Mouse (Mus musculus) forebrain, postnatal 0 days (tissue): Measurements from ENCODE around the gene Kif18a. TPM values are rescaled to one million over a fixed set of nuclear protein-coding genes. Genes with fewer than 3 reads are reported as not detected.

ENCODE experiments used
- ATAC-seq: fragments of 200-750 bp; cut with Nextera tagmentation; 2 replicates; pipeline ENCODE4 v1.8.0; 2017; ENCODE audit warnings: mild to moderate bottlenecking, moderate library complexity
- DNase-seq: peaks from one replicate; pipeline ENCODE4 v3.0.0-alpha.2; 2015
- H3K27ac ChIP-seq: fragments of 300-500 bp; sonication (generic); 2 replicates; pipeline ENCODE4 v1.5.1; 2014; ENCODE audit warnings: low read depth, mild to moderate bottlenecking, antibody characterized with exemption, low read length, moderate library complexity, mixed read lengths
- H3K27me3 ChIP-seq: fragments of 300-500 bp; sonication (generic); 2 replicates; pipeline ENCODE4 v1.6.1; 2014; ENCODE audit warnings: mild to moderate bottlenecking, low read length, mixed read lengths; ENCODE audit not compliant: insufficient read depth
- H3K36me3 ChIP-seq: fragments of 300-500 bp; sonication (generic); 2 replicates; pipeline ENCODE4 v1.6.1; 2014; ENCODE audit warnings: mild to moderate bottlenecking, moderate library complexity; ENCODE audit not compliant: insufficient read depth
- H3K4me1 ChIP-seq: fragments of 300-500 bp; sonication (generic); 2 replicates; pipeline ENCODE4 v1.6.1; 2014; ENCODE audit warnings: antibody characterized with exemption; ENCODE audit not compliant: insufficient read depth
- H3K4me2 ChIP-seq: fragments of 300-500 bp; sonication (generic); 2 replicates; pipeline ENCODE4 v1.6.1; 2014; ENCODE audit warnings: low read depth, mild to moderate bottlenecking, moderate library complexity
- H3K4me3 ChIP-seq: fragments of 300-500 bp; sonication (generic); 2 replicates; pipeline ENCODE4 v1.5.1; 2014; ENCODE audit warnings: low read depth, low read length, mixed read lengths
- H3K9ac ChIP-seq: fragments of 300-500 bp; sonication (generic); 2 replicates; pipeline ENCODE4 v1.6.1; 2014; ENCODE audit warnings: mild to moderate bottlenecking
- H3K9me3 ChIP-seq: fragments of 300-500 bp; sonication (generic); 2 replicates; pipeline ENCODE4 v1.6.1; 2016; ENCODE audit warnings: low read length
- CTCF ChIP-seq: sonication (generic); IDR thresholded peaks from 2 replicates; pipeline ENCODE4 v1.5.1; 2016; ENCODE audit warnings: antibody characterized with exemption, control low read depth, low read depth
- WGBS: fragments of 180-500 bp; shearing (Covaris S2); extraction: QIAGEN DNeasy Blood & Tissue Kit; methylation state at CpG from one replicate; pipeline ENCODE4 v1.1.7; 2014; 5-methylcytosine and 5-hydroxymethylcytosine counted together
- polyA plus RNA-seq: library from polyadenylated mRNA; unstranded; fragments of >200 nt; fragmentation: Nextera tagmentation; extraction: Ambion mirVana; gene quantifications from 2 replicates; pipeline ENCODE4 v1.2.1, GENCODE M21; 2015
- total RNA-seq: library from RNA; depleted of rRNA; stranded (reverse); fragments of >200 nt; gene quantifications from 2 replicates; pipeline ENCODE4 v1.2.3, GENCODE M21; 2014; rRNA removed

The Kif18a gene
- total and polyA plus RNA-seq, 2 experiments from 2014 or later: 3.0 to 4.6 TPM

DNA sequence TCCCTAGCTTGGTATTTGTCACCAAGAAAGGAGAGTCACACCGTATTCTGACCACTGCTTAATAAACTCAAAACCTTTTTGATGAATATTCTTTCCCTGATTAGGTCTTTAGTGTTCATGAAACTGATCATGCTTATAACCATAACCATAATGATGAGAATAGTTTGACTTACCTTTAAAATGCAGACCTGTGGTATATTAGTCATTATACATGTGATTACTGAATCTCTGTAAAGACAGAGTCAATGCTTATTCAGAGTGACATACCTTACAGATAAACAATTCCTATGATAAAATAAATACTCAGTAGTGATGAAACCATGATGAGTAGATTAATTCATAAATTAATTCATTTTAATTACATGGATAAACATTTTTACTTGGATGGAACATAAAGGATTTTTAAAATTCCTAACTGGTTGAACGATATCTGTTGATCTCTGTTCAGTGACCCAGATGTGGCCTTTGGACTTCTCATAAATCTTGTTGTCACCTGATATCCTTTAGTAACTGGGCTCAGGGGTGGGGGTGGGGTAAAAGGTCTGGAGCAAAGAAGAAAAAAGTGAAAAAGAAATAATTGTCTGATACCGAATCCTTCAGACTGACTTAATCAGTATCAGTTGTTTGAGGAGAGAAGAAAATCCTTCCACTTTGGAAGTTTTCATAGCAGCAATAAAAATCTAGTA lies 78.1 kb downstream of the Kif18a start:
- no peaks in the 10 kb centered on the region for H3K27me3 ChIP-seq
- TF ChIP-seq CTCF: no peak
- 82% methylated on average over 3 of the region's 3 CpGs for WGBS
- H3K9me3 ChIP-seq: no peaks in the 10 kb centered on the region
- no peak for DNase-seq
- H3K4me2 ChIP-seq: no peak overlapping the region
- H3K27ac ChIP-seq: no peak overlapping the region
- H3K36me3 ChIP-seq: no peaks in the 10 kb centered on the region
- no peak overlapping the region for H3K4me3 ChIP-seq
- no peak overlapping the region for H3K9ac ChIP-seq
- H3K4me1 ChIP-seq: no peaks in the 10 kb centered on the region
- no peak for ATAC-seq

DNA sequence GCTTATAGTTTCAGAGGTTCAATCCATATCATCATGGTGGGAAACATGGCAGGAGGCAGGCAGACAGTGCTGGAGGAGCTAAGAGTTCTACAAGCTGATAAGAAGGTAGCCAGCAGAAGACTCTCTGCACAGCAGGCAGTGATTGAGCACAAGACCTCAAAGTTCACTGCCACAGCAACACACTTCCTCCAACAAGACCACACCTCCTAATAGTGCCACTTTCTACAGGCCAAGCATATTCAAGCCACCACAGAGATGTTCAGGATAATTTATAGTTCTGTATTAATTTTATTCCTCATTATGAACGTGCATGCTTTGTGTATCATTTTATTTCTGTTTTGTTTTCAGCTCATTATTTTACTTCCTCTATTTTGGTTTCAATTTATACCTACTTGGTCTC lies 85.4 kb downstream of the Kif18a start:
- Histone ChIP-seq H3K4me1 (no peaks in the 10 kb centered on the region), H3K27me3 (no peaks in the 10 kb centered on the region), H3K36me3 (no peaks in the 10 kb centered on the region), H3K4me2 (no peak overlapping the region), H3K27ac (no peak overlapping the region), H3K9me3 (no peaks in the 10 kb centered on the region), H3K9ac (no peak overlapping the region), H3K4me3 (no peak overlapping the region)
- DNase-seq: no peak
- ATAC-seq: no peak
- TF ChIP-seq CTCF: no peak
- WGBS: 85% methylated on average over 1 of the region's 1 CpGs

DNA sequence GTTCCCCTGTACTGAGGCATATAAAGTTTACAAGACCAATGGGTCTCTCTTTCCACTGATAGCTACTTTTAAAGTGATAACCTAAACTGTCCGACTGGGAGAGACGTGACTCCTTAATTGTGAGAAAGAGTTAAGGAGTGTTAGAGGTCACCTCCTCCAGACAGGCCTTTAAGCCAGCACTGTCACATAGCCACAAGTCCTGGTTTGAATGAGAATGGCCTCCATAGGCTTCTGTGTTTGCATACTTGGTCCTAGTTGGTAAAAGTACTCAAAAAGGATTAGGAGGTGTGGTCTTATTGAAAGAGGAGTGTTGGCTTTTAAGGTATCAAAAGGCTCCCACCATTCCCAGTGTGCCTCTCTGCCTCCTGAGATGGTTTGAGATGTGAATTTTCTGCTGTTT lies 94.3 kb downstream of the Kif18a start:
- ATAC-seq (no peak), DNase-seq (no peak)
- Histone ChIP-seq H3K4me1 (no peaks in the 10 kb centered on the region), H3K27ac (no peak overlapping the region), H3K4me3 (no peak overlapping the region), H3K9me3 (no peaks in the 10 kb centered on the region), H3K9ac (no peak overlapping the region), H3K27me3 (no peaks in the 10 kb centered on the region), H3K36me3 (no peaks in the 10 kb centered on the region), H3K4me2 (no peak overlapping the region)
- WGBS: 33% methylated on average over 2 of the region's 2 CpGs
- TF ChIP-seq CTCF: no peak

DNA sequence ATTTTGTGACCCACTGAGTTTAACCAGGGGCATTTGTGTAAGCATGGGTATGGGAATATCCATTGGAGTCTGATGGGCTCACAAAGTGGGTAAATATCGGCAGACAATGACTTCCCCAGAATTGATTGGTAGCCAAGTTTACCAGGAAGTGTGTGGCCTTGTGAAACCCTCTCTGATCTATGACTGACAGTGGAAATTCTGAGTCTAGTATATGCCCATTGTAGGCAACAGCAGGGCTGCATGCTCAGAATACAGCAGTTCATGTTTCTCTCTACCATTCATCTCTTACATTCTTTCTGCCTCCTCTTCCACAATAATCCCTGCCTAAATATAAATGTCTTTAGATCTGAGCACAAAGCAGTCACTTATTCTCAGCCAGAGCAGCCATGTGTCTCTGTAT lies 103.5 kb downstream of the Kif18a start:
- Histone ChIP-seq H3K36me3 (no peaks in the 10 kb centered on the region), H3K4me2 (no peak overlapping the region), H3K4me1 (no peaks in the 10 kb centered on the region), H3K27me3 (no peaks in the 10 kb centered on the region), H3K4me3 (no peak overlapping the region), H3K9ac (no peak overlapping the region), H3K27ac (no peak overlapping the region), H3K9me3 (no peaks in the 10 kb centered on the region)
- 48% methylated on average over 1 of the region's 1 CpGs for WGBS
- no peak for TF ChIP-seq CTCF
- DNase-seq (no peak), ATAC-seq (no peak)

DNA sequence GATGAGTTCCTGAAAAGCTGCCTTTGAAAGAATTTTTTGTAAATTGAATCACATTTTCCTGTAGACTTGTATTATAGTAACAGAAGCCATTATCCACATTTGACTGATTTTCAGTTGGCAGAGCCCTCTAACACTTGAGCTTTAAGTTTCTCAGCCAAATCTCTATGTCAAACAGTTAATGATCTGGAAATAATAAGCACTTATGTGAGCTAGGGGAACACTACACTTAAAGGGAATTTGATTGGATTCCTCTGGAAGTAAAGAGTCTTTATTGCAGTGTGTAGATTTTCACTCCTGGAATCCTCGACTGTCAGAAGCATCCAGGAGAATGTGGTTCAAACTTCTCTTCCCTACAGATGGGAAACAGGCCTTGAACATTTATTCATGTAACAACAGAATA lies 105.7 kb downstream of the Kif18a start:
- DNase-seq (no peak), ATAC-seq (no peak; the same call in 1 of the 2 replicates)
- no peaks in the 10 kb centered on the region for H3K27me3 ChIP-seq
- H3K4me2 ChIP-seq: no peak overlapping the region
- no peak overlapping the region for H3K9ac ChIP-seq
- no peak overlapping the region for H3K27ac ChIP-seq
- WGBS: 21% methylated on average over 1 of the region's 1 CpGs
- H3K9me3 ChIP-seq: no peaks in the 10 kb centered on the region
- TF ChIP-seq CTCF: no peak
- no peaks in the 10 kb centered on the region for H3K36me3 ChIP-seq
- H3K4me1 ChIP-seq: no peaks in the 10 kb centered on the region
- H3K4me3 ChIP-seq: no peak overlapping the region

DNA sequence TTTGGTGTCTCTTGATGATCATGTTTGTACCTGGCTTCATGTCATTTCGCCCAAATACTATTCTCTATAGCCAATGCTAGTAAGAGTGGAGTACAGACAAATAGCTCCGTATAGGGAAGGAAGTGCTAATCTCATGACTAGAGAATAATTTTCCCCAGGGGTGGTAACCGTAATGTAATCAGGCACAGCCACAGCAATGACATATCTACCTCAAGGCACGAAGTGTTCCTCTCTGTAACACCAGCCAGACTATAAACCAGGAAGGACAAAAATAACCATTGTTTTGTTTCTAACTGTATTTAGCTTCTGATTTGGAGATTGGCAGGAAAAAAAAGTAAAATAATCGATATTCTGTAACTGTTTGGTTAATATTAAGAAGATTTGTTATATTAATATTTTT lies 108.2 kb downstream of the Kif18a start:
- no peaks in the 10 kb centered on the region for H3K27me3 ChIP-seq
- H3K4me1 ChIP-seq: no peaks in the 10 kb centered on the region
- H3K9ac ChIP-seq: no peak overlapping the region
- H3K27ac ChIP-seq: no peak overlapping the region
- TF ChIP-seq CTCF: no peak
- DNase-seq (no peak), ATAC-seq (no peak)
- H3K36me3 ChIP-seq: no peaks in the 10 kb centered on the region
- no peak overlapping the region for H3K4me3 ChIP-seq
- WGBS: 87% methylated on average over 5 of the region's 5 CpGs
- no peaks in the 10 kb centered on the region for H3K9me3 ChIP-seq
- H3K4me2 ChIP-seq: no peak overlapping the region

DNA sequence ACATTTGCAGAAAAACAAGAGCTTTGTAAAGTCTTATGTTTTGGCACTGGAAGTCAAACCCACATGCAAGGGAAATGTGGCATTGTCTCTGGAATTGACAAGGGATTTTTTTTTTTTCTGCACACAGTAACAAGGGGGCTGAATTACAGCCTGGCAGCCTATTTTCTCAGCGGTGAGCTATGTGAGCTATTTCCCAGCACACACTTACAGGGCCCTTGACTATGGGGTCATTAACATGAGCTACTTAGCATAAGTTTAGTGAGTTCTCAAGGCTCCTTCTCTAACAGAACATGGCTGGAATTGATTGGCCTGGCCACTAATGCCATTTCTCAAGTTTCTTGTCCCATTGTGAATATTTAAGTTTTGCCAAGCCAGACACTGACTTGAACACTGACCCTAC lies 109.4 kb downstream of the Kif18a start:
- no peaks in the 10 kb centered on the region for H3K36me3 ChIP-seq
- H3K4me3 ChIP-seq: no peak overlapping the region
- no peaks in the 10 kb centered on the region for H3K4me1 ChIP-seq
- H3K4me2 ChIP-seq: no peak overlapping the region
- H3K27ac ChIP-seq: no peak overlapping the region
- ATAC-seq (peak; percentile 47; the same call in 1 of the 2 replicates), DNase-seq (no peak)
- no peaks in the 10 kb centered on the region for H3K9me3 ChIP-seq
- H3K27me3 ChIP-seq: no peaks in the 10 kb centered on the region
- 16% methylated on average over 1 of the region's 1 CpGs for WGBS
- TF ChIP-seq CTCF: no peak
- no peak overlapping the region for H3K9ac ChIP-seq

Other genes with a start within 250 kb of the Kif18a start
- gene Mettl15, start within 50 bp of the Kif18a start, total RNA-seq: 6.4 and 11.1 TPM in 2 replicates
- 7.1 and 7.4 TPM in 2 replicates for gene Mettl15, start within 50 bp of the Kif18a start, polyA plus RNA-seq